In genomic region chr11:62943538-62943937, GRCm38 (mm10) we compare ENCODE assay signal across 28 mouse cellular contexts. TPM values are rescaled to one million over a fixed set of nuclear protein-coding genes. Genes with fewer than 3 reads are reported as not detected.
"Had no signal": no experiment of that assay in that cellular context is flagged by ENCODE, and none has a peak within 500 bp of the region (broad histone marks: within the 10 kb centered on the region; RNA-seq: fewer than 3 reads in every experiment).

No protein-coding gene starts in this region.

- DNase-seq: kidney, adult 2 months; kidney, postnatal 36 days; left cerebral cortex, postnatal 4 days; liver, postnatal 0 days; retina, postnatal 1 day; thymus, adult 2 months; thymus, postnatal 14 days; thymus, postnatal 4 days had no signal

- H3K4me3 ChIP-seq: limb, embryonic 12.5 days; limb, embryonic 15.5 days; lung, embryonic 15.5 days; megakaryocyte, embryonic 14.5 days; midbrain, embryonic 10.5 days; midbrain, embryonic 13.5 days; myocyte; neural tube, embryonic 13.5 days had no signal

- H3K27ac ChIP-seq: kidney, postnatal 0 days; limb, embryonic 12.5 days; limb, embryonic 15.5 days; liver, embryonic 14.5 days; lung, embryonic 15.5 days; midbrain, embryonic 10.5 days; midbrain, embryonic 13.5 days; neural tube, embryonic 13.5 days; stomach, postnatal 0 days had no signal

- H3K9me3 ChIP-seq: limb, embryonic 12.5 days; limb, embryonic 15.5 days; lung, embryonic 15.5 days; megakaryocyte, embryonic 14.5 days; midbrain, embryonic 10.5 days; midbrain, embryonic 13.5 days; neural tube, embryonic 13.5 days had no signal

- H3K36me3 ChIP-seq: limb, embryonic 12.5 days; limb, embryonic 15.5 days; lung, embryonic 15.5 days; midbrain, embryonic 10.5 days; midbrain, embryonic 13.5 days; neural tube, embryonic 13.5 days had no signal

- H3K27me3 ChIP-seq: limb, embryonic 12.5 days; limb, embryonic 15.5 days; lung, embryonic 15.5 days; midbrain, embryonic 13.5 days; neural tube, embryonic 13.5 days had no signal

- ATAC-seq: liver, postnatal 0 days; midbrain, embryonic 13.5 days; midbrain, embryonic 16.5 days had no signal

- H3K4me2 ChIP-seq: limb, embryonic 12.5 days; limb, embryonic 15.5 days; liver, embryonic 11.5 days; lung, embryonic 15.5 days; midbrain, embryonic 13.5 days; neural tube, embryonic 13.5 days had no signal

- H3K9ac ChIP-seq: limb, embryonic 12.5 days; limb, embryonic 15.5 days; liver, embryonic 14.5 days; liver, postnatal 0 days; lung, embryonic 15.5 days; midbrain, embryonic 13.5 days; neural tube, embryonic 13.5 days had no signal

- H3K4me1 ChIP-seq: limb, embryonic 15.5 days; lung, embryonic 15.5 days; megakaryocyte, embryonic 14.5 days; midbrain, embryonic 13.5 days; neural tube, embryonic 13.5 days had no signal

RNA-seq across cellular contexts. Expression of gene Cdrt4, which starts 7.5 kb away (rescaled TPM):
- total RNA-seq: layer of hippocampus, adult 18-20 months; layer of hippocampus, postnatal 14 days; left cerebral cortex, adult 8-10 months; left cerebral cortex, postnatal 14 days; left cerebral cortex, postnatal 4 days; neutrophil, adult 5-6 weeks had no signal
- polyA plus RNA-seq: kidney, adult 2 months; kidney, embryonic 14.5 days; limb, embryonic 12.5 days; liver, embryonic 11.5 days; liver, embryonic 14.5 days; liver, postnatal 0 days; midbrain, embryonic 10.5 days; midbrain, embryonic 13.5 days; midbrain, embryonic 16.5 days; myocyte; neural tube, embryonic 13.5 days; stomach, embryonic 14.5 days; stomach, postnatal 0 days; thymus, adult 2 months had no signal
